Mouse (Mus musculus) heart, postnatal 25 days (tissue): ENCODE measurements around the gene Flna. TPM values are rescaled to one million over a fixed set of nuclear protein-coding genes. Genes with fewer than 3 reads are reported as not detected.
"Not testable (repeated sequence)": the region's sequence is repeated elsewhere in the genome, so short reads cannot be mapped to it uniquely, and the experiment has no call there.

Source experiments
- DNase-seq: peaks from one replicate; pipeline ENCODE4 v3.0.0; 2022; ENCODE audit warnings: low spot score
- intact Hi-C: fragments of 180-260 bp; cut with DNase I; formaldehyde crosslinking; loops from one replicate; pipeline ENCODE4 v1.15.1; 2025
- microRNA-seq: library from miRNA; unstranded; fragments of <30 nt; microRNA quantifications from one replicate; pipeline ENCODE4 v1.2.0, GENCODE M21; 2022
- total RNA-seq, 2 experiments: library from RNA; stranded (reverse); gene quantifications; 2 replicates each; pipeline ENCODE4 v1.2.3; 2021

Flna gene
- total RNA-seq, 2 experiments from 2014 or later: 91.7 to 120 TPM

DNA sequence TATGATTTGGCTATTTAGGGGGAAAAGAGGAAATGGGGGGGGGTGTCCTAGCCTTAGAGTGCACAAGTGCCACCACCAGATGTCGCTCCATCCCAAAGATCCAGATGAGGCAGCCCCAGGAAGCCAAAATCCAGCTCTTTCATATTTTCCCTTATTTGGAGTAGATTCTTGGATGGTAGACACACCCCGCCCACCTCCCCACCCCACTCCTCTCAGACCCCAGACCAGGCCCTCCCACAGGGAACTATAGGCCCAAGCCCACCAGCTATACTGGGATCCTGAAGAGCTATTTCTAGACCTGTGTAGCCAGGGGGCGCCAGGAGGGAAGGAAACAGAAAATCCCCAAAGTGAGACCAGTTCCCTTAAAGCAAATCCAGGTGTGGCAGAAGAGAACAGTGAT is 969 bp downstream of the Flna start:
- no peak for DNase-seq
- intact Hi-C loops: loop anchor here (2.0 to 10.0 kb wide), 5 partner anchors 56 to 224 kb away; partner anchors contain the start of genes Gdi1 and Irak1

DNA sequence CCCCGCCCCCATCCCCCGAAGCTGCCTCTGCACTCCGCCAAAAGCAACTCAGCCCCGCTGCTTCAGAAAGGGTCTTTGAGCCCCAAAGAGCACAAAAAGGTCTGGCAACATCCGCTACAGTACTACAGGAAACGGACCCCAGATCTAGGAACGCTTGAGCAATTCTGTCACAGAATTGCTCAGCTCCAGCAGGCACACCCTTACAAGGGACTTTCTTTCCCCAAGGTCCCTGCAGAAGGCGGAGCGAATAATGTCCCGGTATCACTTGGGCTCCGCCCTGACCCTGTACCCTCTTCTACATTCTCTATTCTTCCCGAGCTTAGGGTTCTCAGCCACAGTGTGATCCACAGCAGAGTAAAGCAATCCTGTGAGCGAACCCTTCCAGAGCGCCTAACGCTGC is 2.9 kb downstream of the Flna start:
- DNase-seq: peak; percentile 40
- intact Hi-C loops: loop anchor here (2.0 to 10.0 kb wide), 4 partner anchors 121 to 280 kb away; partner anchors contain the start of genes Hcfc1 and Irak1

- DNase-seq: peak; percentile 83
- intact Hi-C loops: loop anchor here (2.0 to 10.0 kb wide), 4 partner anchors 121 to 279 kb away; partner anchors contain the start of genes Hcfc1 and Irak1
These were observed 3.4 kb downstream of the Flna start for GRCm38 (mm10) chrX:74246213-74246681.

DNA sequence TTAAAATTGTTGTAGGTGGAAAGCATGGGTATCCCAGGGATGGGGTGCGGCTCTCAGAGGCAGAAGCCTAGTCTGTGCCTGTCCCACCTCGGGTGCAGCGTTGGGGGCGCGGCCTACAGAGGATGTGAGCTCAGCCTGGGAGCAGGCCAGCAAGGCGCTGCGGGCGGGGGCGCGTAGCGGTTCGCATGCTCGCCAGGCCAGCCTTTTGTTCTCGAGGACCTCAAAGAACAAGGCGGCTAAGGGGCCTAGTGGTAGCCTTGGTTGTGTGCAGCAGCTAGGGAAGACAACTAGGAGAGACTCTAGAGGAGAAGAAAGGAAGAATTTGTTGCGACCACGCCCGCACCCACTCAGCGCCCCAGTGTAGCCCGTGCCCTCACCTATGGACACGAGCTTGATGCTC is 3.9 kb downstream of the Flna start:
- intact Hi-C loops: loop anchor here (2.0 to 10.0 kb wide), 4 partner anchors 122 to 279 kb away; partner anchors contain the start of genes Hcfc1 and Irak1
- peak; percentile 84 for DNase-seq

DNA sequence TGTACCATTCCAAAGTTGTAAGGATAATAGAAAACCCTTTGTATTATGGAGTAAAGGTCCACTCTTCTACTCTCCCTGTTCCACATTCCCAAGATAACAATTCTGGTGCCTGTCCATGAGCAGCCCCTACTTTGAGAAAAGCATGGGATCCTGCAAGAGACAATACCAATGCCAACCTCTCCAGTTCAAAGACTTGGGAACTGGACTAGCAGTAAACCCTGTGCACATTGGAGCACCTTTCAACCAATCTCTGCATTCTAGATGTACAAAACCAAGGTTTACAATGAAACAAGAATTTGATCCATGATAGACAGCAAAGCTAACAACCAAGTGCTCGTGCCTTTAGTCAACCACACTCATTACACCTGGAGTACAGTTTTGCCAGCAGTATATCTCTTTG is 4.5 kb downstream of the Flna start:
- DNase-seq: no peak
- intact Hi-C loops: loop anchor here (5.0 to 10.0 kb wide), 3 partner anchors 122 to 220 kb away; partner anchors contain the start of gene Irak1

DNA sequence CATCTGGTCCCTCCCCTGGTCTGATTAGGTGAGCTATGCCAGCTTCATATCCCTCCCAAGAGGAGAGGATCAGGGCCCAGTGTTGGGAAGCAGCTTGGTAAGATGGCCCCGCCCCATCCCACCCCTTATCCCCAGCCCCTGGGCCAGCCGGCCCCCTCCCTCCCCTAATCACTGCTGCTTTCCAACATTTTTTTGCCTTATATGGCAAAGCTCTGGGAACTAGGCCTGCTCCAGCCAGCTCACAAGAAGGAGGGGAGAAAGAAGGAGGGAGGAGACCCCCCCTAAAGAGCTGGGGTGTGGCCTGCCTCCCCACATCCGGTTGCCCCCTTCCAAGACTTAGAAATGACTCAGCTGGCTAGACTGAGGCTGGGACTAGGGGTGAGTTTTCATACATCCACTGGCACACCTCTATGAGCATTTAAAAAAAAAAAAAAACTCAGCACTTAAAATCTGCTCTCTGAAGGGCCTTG is 5.0 kb downstream of the Flna start:
- intact Hi-C loops: loop anchor here (5.0 to 10.0 kb wide), 3 partner anchors 123 to 220 kb away; partner anchors contain the start of gene Irak1
- peak; percentile 70 for DNase-seq

- DNase-seq: no peak
- intact Hi-C loops: loop anchor here (10.0 kb wide), 1 partner anchor 219 kb away; the partner anchor contains the start of gene Irak1
These were observed 5.8 kb downstream of the Flna start for GRCm38 (mm10) chrX:74243807-74244206.

GRCm38 (mm10) chrX:74243396-74243795 is 6.2 kb downstream of the Flna start:
- no peak for DNase-seq
- intact Hi-C loops: loop anchor here (10.0 kb wide), 1 partner anchor 219 kb away; the partner anchor contains the start of gene Irak1

- intact Hi-C loops: loop anchor here (10.0 kb wide), 1 partner anchor 216 kb away; the partner anchor contains the start of gene Irak1
- DNase-seq: no peak
These were observed 9.3 kb downstream of the Flna start for GRCm38 (mm10) chrX:74240332-74240731.

GRCm38 (mm10) chrX:74233196-74233595 is 16.4 kb downstream of the Flna start:
- intact Hi-C loops: no loop called here
- no peak for DNase-seq

GRCm38 (mm10) chrX:74230038-74230437 is 19.6 kb downstream of the Flna start:
- no peak for DNase-seq
- intact Hi-C loops: no loop called here

DNA sequence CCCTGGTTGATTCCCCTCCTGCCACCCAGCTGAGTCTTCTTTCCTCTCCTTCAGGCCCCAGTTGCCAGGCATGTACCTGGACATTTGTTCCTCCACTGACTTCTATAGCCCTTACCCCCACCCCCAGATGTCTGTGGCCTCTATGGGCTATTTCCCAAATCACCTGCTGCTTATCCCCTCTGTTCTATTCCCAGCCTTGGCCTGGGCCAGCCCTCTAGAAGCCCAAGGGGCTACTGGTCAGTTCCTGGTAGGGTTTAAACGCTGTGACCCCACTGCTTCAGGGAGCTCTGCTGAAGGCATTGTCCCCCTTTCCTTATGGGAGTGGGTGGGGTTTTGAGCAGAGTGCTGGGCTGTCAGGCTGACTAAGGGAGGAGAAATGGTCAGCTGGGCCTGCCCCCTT is 29.5 kb downstream of the Flna start:
- intact Hi-C loops, DNase-seq: not testable (repeated sequence)

DNA sequence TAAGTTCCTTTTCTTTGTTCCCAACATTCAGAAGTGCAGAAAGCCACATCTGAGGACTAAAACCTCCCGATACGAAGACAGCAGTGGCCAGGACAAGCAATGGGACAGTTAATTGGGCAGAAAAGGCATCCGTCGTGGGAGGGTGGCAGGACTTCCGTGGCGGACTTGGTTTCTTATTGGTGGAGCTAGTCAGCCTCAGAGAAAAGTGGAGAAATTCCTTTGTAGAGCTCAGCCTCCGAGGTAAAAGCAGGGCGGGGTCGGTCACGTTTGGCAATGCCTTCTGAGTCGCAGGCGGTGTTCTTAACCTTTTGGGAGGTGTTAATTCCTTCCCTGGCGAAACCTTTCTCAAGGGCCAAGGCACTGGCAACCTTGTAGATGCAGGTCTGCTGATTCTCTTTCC is 30.2 kb downstream of the Flna start:
- intact Hi-C loops: no loop called here
- no peak for DNase-seq

DNA sequence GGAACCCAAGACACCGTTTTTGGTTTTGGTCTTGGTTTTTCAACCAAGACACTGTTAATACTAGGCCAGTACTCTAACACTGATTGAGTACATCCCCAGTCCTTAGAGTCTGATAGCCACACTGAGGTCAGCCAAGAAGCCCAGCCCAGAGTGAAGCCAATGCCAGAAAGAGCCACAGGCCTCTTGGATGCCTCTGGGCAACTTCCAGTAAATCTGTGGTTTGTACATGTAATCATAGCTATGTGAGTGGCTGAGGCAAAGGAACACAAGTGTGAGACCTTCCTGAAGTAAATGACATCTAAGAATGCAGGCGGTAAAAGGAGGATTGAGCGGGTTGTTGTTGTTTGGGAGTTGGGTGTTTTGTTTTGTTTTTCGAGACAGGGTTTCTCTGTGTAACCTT is 31.1 kb downstream of the Flna start:
- intact Hi-C loops: no loop called here
- no peak for DNase-seq

DNA sequence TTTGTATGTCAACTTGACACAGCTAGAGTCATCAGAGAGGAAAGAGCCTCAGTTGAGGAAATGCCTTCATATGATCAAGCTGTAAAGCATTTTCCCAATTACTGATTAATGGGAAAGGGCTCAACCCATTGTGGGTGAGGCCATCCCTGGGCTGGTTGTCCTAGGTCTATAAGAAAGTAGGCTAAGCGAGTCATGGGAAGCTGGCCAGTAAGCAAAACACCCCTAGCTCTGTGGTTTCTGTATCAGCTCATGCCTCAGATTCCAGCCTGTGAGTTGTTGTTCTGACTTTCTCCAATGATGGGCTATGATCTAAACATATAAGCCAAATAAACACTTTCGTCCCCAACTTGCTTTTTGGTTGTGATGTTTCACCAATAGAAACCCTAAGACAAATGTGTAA is 46.1 kb downstream of the Flna start:
- intact Hi-C loops: no loop called here
- DNase-seq: no peak

GRCm38 (mm10) chrX:74176959-74177358 is 72.7 kb downstream of the Flna start, which contains the start of gene Tktl1:
Gene Tktl1 (plus strand): TSS chrX:74177259.
- DNase-seq: no peak
- intact Hi-C loops: no loop called here

Small RNA genes lying within 50 kb of the gene (microRNA-seq; reads per million reads assigned to microRNA genes)
- gene Mir7091: not detected

Other genes starting within 250 kb of the Flna start
- gene Irak1, start 225.9 kb downstream of the Flna start, total RNA-seq: 10 to 100 TPM; 58.1 to 60.1 TPM
- not detected for gene Opn1mw, start 122.4 kb downstream of the Flna start, total RNA-seq
- 10 to 100 TPM; 27.2 to 30.1 TPM for gene Mecp2, start 114.5 kb downstream of the Flna start, total RNA-seq
- gene Tex28, start 82.0 kb downstream of the Flna start, total RNA-seq: not detected
- not detected for gene Tktl1, start 72.6 kb downstream of the Flna start, total RNA-seq
- 10 to 100 TPM; 30.5 to 33.6 TPM for gene Emd, start 4.9 kb upstream of the Flna start, total RNA-seq
- 100 to 1,000 TPM; 217 to 221 TPM for gene Rpl10, start 21.0 kb upstream of the Flna start, total RNA-seq
- 10 to 100 TPM; 42.1 to 45.2 TPM for gene Taz, start 32.1 kb upstream of the Flna start, total RNA-seq
- 10 to 100 TPM; 13.2 to 17.5 TPM for gene Dnase1l1, start 32.5 kb upstream of the Flna start, total RNA-seq
- gene Atp6ap1, start 47.3 kb upstream of the Flna start, total RNA-seq: 100 to 1,000 TPM; 128 to 139 TPM
- gene Gdi1, start 55.2 kb upstream of the Flna start, total RNA-seq: 10 to 100 TPM; 71.4 to 80.9 TPM
- gene Fam50a, start 63.2 kb upstream of the Flna start, total RNA-seq: 10 to 100 TPM; 23.8 to 25.7 TPM
- 1 to 10 TPM in 1 of 2 experiments, under 1 TPM in 1; 0.81 to 1.1 TPM for gene Plxna3, start 79.2 kb upstream of the Flna start, total RNA-seq
- gene Lage3, start 103.8 kb upstream of the Flna start, total RNA-seq: 10 to 100 TPM; 30.6 to 36.7 TPM
- 10 to 100 TPM; 65.9 to 69.6 TPM for gene Ubl4a, start 123.4 kb upstream of the Flna start, total RNA-seq
- gene Slc10a3, start 123.5 kb upstream of the Flna start, total RNA-seq: 1 to 10 TPM; 4.3 to 5.4 TPM
- gene Fam3a, start 143.5 kb upstream of the Flna start, total RNA-seq: 10 to 100 TPM; 15.4 to 19.3 TPM
- gene Ikbkg, start 143.5 kb upstream of the Flna start, total RNA-seq: 10 to 100 TPM; 48.3 to 48.5 TPM
- 1 to 10 TPM; 5.8 to 6.5 TPM for gene G6pdx, start 179.4 kb upstream of the Flna start, total RNA-seq
- not detected for gene Gm6880, start 231.6 kb upstream of the Flna start, total RNA-seq